Mouse (Mus musculus): ENCODE results near the gene Sh3bp1. TPM values are rescaled to one million over a fixed set of nuclear protein-coding genes. Genes with fewer than 3 reads are reported as not detected.
A peak's percentile ranks its signal among the peaks of the same experiment; 100 is the strongest.

Gene Sh3bp1
- not detected in 2 replicates for polyA plus RNA-seq (2012; ENCODE audit: insufficient read depth, insufficient read length, low replicate concordance, missing spikeins)

DNA sequence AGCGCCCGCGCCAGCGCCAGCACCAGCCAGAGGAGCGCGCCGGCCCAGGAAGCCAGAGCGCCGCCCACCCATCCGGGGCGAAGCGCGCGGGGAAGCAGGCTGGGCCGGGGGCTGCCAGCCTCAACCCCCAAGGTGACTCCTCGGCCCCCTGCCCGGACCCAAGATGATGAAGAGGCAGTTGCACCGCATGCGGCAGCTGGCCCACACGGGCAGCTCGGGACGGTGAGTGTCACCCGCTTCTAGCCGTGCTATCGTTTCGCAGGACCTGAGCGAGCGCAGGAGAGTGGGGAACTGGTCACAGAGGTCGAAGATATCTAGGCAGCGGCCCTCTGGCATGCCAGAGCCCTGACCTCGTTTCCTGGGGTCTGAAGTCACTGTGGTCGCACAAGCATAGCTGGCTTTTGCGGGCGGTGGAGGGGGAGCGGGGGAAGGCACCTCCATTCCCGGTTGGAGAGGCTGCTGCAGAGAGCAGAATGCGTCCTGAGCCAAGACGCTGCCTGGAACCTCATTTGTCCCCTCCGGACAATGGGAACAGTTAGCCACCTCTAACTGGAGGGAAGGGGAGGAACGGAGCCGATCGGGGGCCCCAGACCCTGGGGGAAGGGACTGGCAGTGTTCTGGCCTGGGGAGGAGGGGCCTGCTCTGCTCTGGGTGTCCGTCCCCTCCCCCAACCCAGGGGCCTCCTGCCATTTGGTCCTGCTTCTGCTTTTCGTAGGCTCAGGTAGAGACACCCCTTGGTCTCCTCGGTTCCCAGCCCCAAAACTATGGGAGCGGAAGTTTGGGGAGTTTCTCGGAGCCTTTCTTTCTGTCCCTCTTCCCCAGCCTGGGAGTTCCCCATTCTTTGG, at the start of gene Sh3bp1:
Sh3bp1 (plus strand) TSS at position 29 of the 845 bp plus-strand sequence.
- peak within 1 kb of the TSS; percentile 63 for H3K4me3 ChIP-seq (ENCODE audit: insufficient read depth, low read depth, low read length)
- TF ChIP-seq POLR2A (IDR thresholded peaks at IDR 0.05; ENCODE audit: insufficient read depth, low read depth, low read length) (peak; percentile 33; the same call in 1 of the 2 replicates), CTCF (IDR thresholded peaks at IDR 0.05; ENCODE audit: insufficient read depth, low read depth, low read length) (no peak)
- 5% methylated on average over 46 of the region's 47 CpGs for WGBS
- 0 out of 2 replicates have a peak within 1 kb of the TSS, but pooled peaks have one; percentile 2 for H3K27ac ChIP-seq (ENCODE audit: insufficient read depth, low read depth, low read length)
- peaks cover 32% of the 10 kb centered on the region for H3K4me1 ChIP-seq (ENCODE audit: control insufficient read depth, insufficient read depth, low read length)

DNA sequence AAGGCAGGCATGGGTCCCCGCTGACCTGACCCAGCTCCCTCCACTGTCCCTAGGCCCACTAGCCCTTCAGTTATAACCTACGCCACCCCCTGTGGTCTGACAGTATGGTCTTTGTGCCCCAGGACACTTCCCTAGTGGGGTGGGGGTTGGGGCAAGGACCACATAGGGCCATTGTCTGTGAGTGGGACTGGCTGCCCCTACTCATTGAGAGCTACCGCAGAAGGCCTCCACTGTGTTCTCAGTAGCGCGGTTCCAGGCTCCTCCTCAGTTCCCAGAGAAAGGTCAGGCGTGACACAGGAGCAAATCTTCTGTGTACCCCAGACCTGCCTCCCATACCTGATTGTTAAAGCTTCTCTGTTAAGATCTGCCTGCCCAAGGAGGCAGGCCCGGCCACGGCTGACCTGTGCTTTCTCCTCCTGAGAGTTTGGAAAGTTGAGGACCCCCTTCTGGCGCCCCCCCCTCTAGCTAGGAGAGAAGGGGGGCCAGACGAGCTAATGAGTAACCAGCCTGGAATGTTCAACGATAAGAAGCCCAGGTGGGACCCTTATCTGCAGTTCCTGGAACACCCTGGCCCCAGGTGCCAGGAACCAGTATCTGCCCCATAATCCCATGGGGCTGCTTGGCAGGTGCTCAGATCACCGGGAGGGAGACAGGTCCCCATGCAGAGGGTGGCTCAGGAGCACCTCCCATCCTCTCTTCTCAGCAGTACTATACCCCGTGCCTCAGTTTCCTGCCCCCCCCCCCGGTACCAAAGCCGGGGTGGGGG, 49.3 kb upstream of the Sh3bp1 start:
- H3K27ac ChIP-seq (ENCODE audit: insufficient read depth, low read depth, low read length), result no peak overlapping the region
- peaks cover 15% of the 10 kb centered on the region for H3K4me1 ChIP-seq (ENCODE audit: control insufficient read depth, insufficient read depth, low read length)
- no peak overlapping the region for H3K4me3 ChIP-seq (ENCODE audit: insufficient read depth, low read depth, low read length)
- TF ChIP-seq POLR2A (IDR thresholded peaks at IDR 0.05; ENCODE audit: insufficient read depth, low read depth, low read length) (no peak), CTCF (IDR thresholded peaks at IDR 0.05; ENCODE audit: insufficient read depth, low read depth, low read length) (0 out of 2 replicates have a peak, but pooled peaks have one; percentile 13)
- WGBS, result 70% methylated on average over 15 of the region's 15 CpGs

DNA sequence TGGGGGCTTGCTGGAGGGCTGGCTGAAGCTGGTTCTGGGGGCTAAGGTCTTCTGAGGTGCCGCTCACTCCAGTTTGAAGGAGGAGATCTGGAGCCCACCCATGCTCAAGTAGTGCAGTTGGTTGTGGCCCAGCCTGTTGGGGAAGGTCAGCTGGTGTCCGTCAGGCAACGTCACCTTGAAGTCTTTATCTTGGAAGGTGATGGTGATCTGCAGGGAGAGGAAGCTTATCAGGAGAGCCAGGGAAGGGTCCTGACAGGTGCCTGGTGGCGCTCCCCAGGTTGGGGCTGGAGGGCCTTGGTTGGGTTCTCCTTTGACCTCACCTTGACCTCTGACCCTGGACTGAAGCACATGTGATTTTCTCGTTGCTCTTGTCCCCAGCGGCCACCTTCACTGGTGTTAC, 48.6 kb upstream of the Sh3bp1 start:
- peaks cover 13% of the 10 kb centered on the region for H3K4me1 ChIP-seq (ENCODE audit: control insufficient read depth, insufficient read depth, low read length)
- WGBS, result 86% methylated on average over 6 of the region's 6 CpGs
- H3K27ac ChIP-seq (ENCODE audit: insufficient read depth, low read depth, low read length), result no peak overlapping the region
- TF ChIP-seq POLR2A (IDR thresholded peaks at IDR 0.05; ENCODE audit: insufficient read depth, low read depth, low read length) (no peak), CTCF (IDR thresholded peaks at IDR 0.05; ENCODE audit: insufficient read depth, low read depth, low read length) (no peak)
- H3K4me3 ChIP-seq (ENCODE audit: insufficient read depth, low read depth, low read length), result no peak overlapping the region

GRCm38 (mm10) chr15:78851505-78852153, 47.9 kb upstream of the Sh3bp1 start:
- H3K4me3 ChIP-seq (ENCODE audit: insufficient read depth, low read depth, low read length), result no peak overlapping the region
- TF ChIP-seq POLR2A (IDR thresholded peaks at IDR 0.05; ENCODE audit: insufficient read depth, low read depth, low read length) (no peak), CTCF (IDR thresholded peaks at IDR 0.05; ENCODE audit: insufficient read depth, low read depth, low read length) (peak; percentile 92)
- 21% methylated on average over 13 of the region's 13 CpGs for WGBS
- no peak overlapping the region for H3K27ac ChIP-seq (ENCODE audit: insufficient read depth, low read depth, low read length)
- peaks cover 13% of the 10 kb centered on the region; the same call in 1 of the 2 replicates for H3K4me1 ChIP-seq (ENCODE audit: control insufficient read depth, insufficient read depth, low read length)

DNA sequence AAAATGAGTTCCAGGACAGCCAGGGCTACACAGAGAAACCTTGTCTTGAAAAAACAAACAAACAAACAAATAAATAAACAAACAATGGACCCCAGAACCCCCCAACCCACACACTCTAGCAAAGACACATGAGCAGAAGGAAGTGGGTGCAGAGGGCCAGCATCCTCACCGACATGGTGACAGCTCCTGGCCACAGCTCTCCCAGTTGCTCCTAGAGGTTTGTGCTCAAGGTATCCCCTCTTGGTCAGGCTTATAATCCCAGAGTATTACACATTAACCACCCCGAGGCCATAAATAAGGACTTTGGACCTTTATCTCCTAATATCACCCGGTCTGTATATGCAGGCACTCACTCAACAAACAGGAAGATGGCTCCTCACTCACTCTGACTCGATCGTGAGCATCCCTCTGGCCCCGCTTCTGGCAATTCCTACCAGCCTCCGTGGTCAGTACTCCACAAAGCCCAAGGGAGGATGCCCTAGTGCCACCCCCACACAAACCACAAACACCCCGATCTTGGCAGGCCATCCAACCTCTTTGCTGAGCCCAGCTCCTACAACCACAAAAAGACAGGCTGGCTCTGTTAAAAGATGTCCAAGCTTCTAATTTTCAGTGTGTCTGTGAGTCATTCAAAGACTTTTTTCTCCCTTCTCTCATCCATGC, 44.1 kb upstream of the Sh3bp1 start, which contains the start of gene Lgals2:
Lgals2 (minus strand) TSS at position 227 of the 663 bp plus-strand sequence.
- TF ChIP-seq CTCF (IDR thresholded peaks at IDR 0.05; ENCODE audit: insufficient read depth, low read depth, low read length) (no peak), POLR2A (IDR thresholded peaks at IDR 0.05; ENCODE audit: insufficient read depth, low read depth, low read length) (no peak)
- no peak within 1 kb of the TSS for H3K27ac ChIP-seq (ENCODE audit: insufficient read depth, low read depth, low read length)
- no peak within 1 kb of the TSS for H3K4me3 ChIP-seq (ENCODE audit: insufficient read depth, low read depth, low read length)
- H3K4me1 ChIP-seq (ENCODE audit: control insufficient read depth, insufficient read depth, low read length), result peaks cover 4% of the 10 kb centered on the region; the same call in 1 of the 2 replicates
- WGBS, result 71% methylated on average over 8 of the region's 8 CpGs

DNA sequence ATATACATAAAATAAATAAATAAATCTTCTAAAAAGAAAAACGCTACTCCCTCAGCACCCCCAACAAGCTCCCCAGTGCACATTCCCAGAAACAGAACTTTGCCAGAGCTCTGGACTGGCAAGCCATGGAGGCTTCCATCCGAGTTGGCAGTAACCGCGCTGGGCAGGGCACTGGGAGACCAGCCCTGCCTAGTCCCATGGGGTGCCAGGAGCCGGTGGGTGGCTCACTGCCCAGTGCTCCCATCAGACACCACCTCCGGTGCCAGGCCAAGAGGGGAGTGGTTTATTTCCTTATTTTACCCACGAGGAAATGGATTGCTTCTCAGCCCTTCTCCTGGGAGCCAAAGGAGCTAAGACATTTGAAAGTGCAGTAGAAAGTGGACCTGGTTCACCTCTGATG, 42.6 kb upstream of the Sh3bp1 start:
- 41% methylated on average over 7 of the region's 7 CpGs for WGBS
- TF ChIP-seq CTCF (IDR thresholded peaks at IDR 0.05; ENCODE audit: insufficient read depth, low read depth, low read length), result no peak
- no peak for TF ChIP-seq POLR2A (IDR thresholded peaks at IDR 0.05; ENCODE audit: insufficient read depth, low read depth, low read length)
- H3K27ac ChIP-seq (ENCODE audit: insufficient read depth, low read depth, low read length), result no peak overlapping the region

GRCm38 (mm10) chr15:78859311-78859710, 40.3 kb upstream of the Sh3bp1 start:
- Histone ChIP-seq H3K27ac (ENCODE audit: insufficient read depth, low read depth, low read length) (no peak overlapping the region), H3K4me3 (ENCODE audit: insufficient read depth, low read depth, low read length) (no peak overlapping the region), H3K4me1 (ENCODE audit: control insufficient read depth, insufficient read depth, low read length) (no peaks in the 10 kb centered on the region)
- TF ChIP-seq CTCF (IDR thresholded peaks at IDR 0.05; ENCODE audit: insufficient read depth, low read depth, low read length) (no peak), POLR2A (IDR thresholded peaks at IDR 0.05; ENCODE audit: insufficient read depth, low read depth, low read length) (no peak)
- WGBS, result 90% methylated on average over 4 of the region's 4 CpGs

More for the DNA sequence above, 42.6 kb upstream of the Sh3bp1 start:
- no peaks in the 10 kb centered on the region for H3K4me1 ChIP-seq (ENCODE audit: control insufficient read depth, insufficient read depth, low read length)
- H3K4me3 ChIP-seq (ENCODE audit: insufficient read depth, low read depth, low read length), result no peak overlapping the region

- TF ChIP-seq POLR2A (IDR thresholded peaks at IDR 0.05; ENCODE audit: insufficient read depth, low read depth, low read length) (no peak), CTCF (IDR thresholded peaks at IDR 0.05; ENCODE audit: insufficient read depth, low read depth, low read length) (no peak)
- 86% methylated on average over 6 of the region's 6 CpGs for WGBS
- no peak overlapping the region for H3K4me3 ChIP-seq (ENCODE audit: insufficient read depth, low read depth, low read length)
- H3K27ac ChIP-seq (ENCODE audit: insufficient read depth, low read depth, low read length), result no peak overlapping the region
- no peaks in the 10 kb centered on the region for H3K4me1 ChIP-seq (ENCODE audit: control insufficient read depth, insufficient read depth, low read length)
These were observed 39.9 kb upstream of the Sh3bp1 start for GRCm38 (mm10) chr15:78859714-78860113.

Measured in olfactory bulb, adult 2 months (tissue).